Mouse (Mus musculus): ENCODE results near the gene Vwa7.

DNA sequence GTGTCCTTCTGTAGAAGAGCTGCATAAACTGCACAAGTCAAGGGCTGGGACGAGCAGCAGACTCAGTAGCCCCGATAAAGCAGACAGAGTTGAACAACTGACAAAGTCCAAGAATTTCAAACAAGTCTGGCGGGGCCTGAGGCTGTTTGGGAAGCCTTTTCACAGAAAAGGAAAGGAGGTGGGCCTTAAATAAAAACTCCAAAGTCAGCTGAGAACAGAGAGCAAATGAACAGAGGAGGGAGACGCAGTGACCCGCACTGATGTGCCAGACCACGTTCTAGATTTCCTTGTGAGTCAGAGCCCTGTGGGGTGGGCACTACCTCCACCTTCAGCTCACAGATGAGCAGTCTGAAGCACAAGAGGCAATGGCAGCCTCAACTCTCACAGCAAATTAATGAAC lies 18.5 kb downstream of the Vwa7 start:
- TF ChIP-seq MAX (IDR thresholded peaks at IDR 0.05) = no peak
- TF ChIP-seq CTCF (IDR thresholded peaks at IDR 0.05; ENCODE audit: control insufficient read depth, insufficient read depth, insufficient read length) = no peak

Data from C2C12 (cell line).